Mouse (Mus musculus) Patski (cell line): Measurements from ENCODE around the gene Fth1. TPM values are rescaled to one million over a fixed set of nuclear protein-coding genes. Genes with fewer than 3 reads are reported as not detected.

ENCODE experiments used
- ATAC-seq: fragments of 100-300 bp; one replicate; pipeline ENCODE4 v1.8.0; 2021
- CTCF ChIA-PET: fragments of 350-600 bp; sonication (Branson Sonifier 250); formaldehyde crosslinking; loops from one replicate; lab custom pipeline; 2022; ENCODE audit warnings: inconsistent platforms; lab: Charles Lee
- POLR2A ChIA-PET: fragments of 350-600 bp; sonication (Branson Sonifier 250); formaldehyde crosslinking; loops from one replicate; lab custom pipeline; 2022; ENCODE audit warnings: antibody characterized with exemption, inconsistent platforms; lab: Charles Lee
- DNase-seq: peaks from one replicate; pipeline ENCODE4 v3.0.0-alpha.2; 2011; ENCODE audit warnings: low read depth, low spot score
- H3K27me3 ChIP-seq: fragments of 371-371 bp; one replicate; pipeline ENCODE4 v1.5.1; 2021
- CTCF ChIP-seq: fragments of 100-300 bp; IDR thresholded peaks from one replicate; pipeline ENCODE4 v1.5.1; 2021
- in situ Hi-C: fragments of 300-500 bp; cut with MboI; formaldehyde crosslinking; loops from 3 replicates; pipeline ENCODE4 v1.11.1; 2018; ENCODE audit warnings: low pct_unique_long_range_greater_than_20kb, mixed read lengths
- polyA plus RNA-seq: library from polyadenylated mRNA; unstranded; gene quantifications from one replicate; pipeline ENCODE4 v1.2.3, GENCODE M21; 2021

The Fth1 gene
- polyA plus RNA-seq, 1 experiment from 2014 or later: 2,141 TPM

GRCm38 (mm10) chr19:9942539-9943533 lies 37.6 kb upstream of the Fth1 start:
- TF ChIP-seq CTCF: no peak
- DNase-seq: no peak
- no peaks in the 10 kb centered on the region for H3K27me3 ChIP-seq
- CTCF ChIA-PET: interaction anchor here (1.5 to 3.7 kb wide), 6 partner anchors 9 to 48 kb away, joined by 3 to 17 read pairs (median 8); no protein-coding TSS in a partner anchor
- ATAC-seq: no peak
- POLR2A ChIA-PET: interaction anchor here (0.6 kb wide), 1 partner anchor 28 kb away, joined by 5 read pairs; no protein-coding TSS in a partner anchor
- in situ Hi-C loops: no loop called here

DNA sequence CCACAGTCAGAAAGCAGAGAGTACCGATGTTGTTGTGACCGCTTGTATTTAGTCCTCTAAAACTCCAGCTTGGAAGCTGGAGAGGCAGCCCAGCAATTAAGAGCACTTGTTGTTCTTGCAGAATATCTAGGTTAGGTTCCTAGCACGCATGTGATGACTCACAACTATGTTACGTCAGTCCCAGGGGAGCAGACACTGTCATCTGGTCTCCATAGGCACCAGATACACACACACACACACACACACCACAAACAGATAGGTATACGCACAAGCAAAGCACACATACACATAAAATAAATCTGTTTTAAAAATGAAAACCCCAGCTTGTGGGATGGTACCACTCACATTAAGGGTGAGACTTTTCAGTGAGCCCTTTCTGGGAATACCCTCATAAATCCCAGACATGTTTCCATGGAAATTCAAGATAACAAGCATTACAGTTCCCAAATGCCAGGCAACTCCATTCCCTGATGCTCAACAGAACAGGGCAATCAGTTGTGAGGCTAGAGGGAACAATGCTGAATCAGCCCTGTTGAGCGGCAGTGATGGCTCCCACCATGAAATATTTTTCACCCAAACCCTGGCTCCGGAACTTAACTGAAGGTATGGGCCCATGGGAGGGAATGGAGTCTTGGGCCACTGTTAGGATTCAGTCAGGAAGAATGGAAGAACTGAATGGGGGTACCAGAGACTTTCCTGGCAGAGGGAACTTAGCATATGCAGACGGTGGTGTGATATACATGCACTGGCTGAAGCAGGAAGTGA lies 34.4 kb upstream of the Fth1 start:
- no peak for TF ChIP-seq CTCF
- CTCF ChIA-PET: interaction anchor here (1.4 to 3.7 kb wide), 3 partner anchors 7 to 43 kb away, joined by 3 to 17 read pairs (median 9); no protein-coding TSS in a partner anchor
- POLR2A ChIA-PET: interaction anchor here (1.5 kb wide), 1 partner anchor 38 kb away, joined by 4 read pairs; no protein-coding TSS in a partner anchor
- in situ Hi-C loops: no loop called here
- ATAC-seq: no peak
- no peaks in the 10 kb centered on the region for H3K27me3 ChIP-seq
- DNase-seq: no peak

DNA sequence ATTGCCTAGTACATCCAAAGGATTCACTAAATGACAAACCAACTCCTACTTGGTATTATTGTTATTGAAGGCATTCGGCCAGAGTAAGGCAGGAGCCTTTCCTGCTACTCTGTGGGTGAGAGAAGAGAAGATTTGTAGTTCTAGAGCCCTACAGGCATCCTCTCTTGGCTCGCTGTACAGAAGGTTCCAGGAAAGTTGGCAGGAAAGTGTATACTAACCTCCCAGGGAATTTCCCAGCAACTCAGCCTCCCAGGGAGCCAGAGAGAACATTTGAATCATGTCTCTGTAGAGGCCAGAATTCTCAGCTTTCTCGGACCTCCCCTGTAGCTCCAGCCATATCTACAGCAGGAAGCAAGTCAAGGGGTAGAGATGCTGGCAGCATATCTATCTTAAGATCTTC lies 33.4 kb upstream of the Fth1 start:
- H3K27me3 ChIP-seq: no peaks in the 10 kb centered on the region
- ChIA-PET POLR2A (no interaction called here), CTCF (interaction anchor here (0.6 to 3.7 kb wide), 7 partner anchors 13 to 53 kb away, joined by 3 to 17 read pairs (median 4); no protein-coding TSS in a partner anchor)
- ATAC-seq: peak; percentile 86
- no peak for TF ChIP-seq CTCF
- in situ Hi-C loops: no loop called here
- DNase-seq: peak; percentile 94

DNA sequence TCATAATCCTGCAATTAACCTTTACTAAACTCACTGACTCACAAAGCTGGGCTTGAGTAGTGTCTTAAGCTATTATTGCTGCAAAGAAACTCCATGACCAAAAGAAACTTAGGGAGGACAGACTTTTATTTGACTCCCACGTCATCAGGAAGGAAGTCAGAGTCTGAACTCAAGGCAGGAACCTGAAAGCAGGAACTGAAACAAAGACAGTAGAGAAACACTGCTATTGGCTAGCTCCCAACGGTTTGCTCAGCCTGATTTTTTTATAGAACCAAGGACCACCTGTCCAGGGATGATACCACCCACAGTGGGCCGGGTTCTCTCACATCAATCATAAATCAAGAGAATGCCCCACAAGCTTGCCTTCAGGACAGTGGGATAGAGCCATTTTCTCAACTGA lies 28.0 kb upstream of the Fth1 start:
- CTCF ChIA-PET: interaction anchor here (0.8 to 3.0 kb wide), 6 partner anchors 8 to 40 kb away, joined by 3 to 9 read pairs (median 4); no protein-coding TSS in a partner anchor
- DNase-seq (no peak), ATAC-seq (no peak)
- H3K27me3 ChIP-seq: no peaks in the 10 kb centered on the region
- POLR2A ChIA-PET: no interaction called here
- TF ChIP-seq CTCF: no peak
- in situ Hi-C loops: no loop called here

DNA sequence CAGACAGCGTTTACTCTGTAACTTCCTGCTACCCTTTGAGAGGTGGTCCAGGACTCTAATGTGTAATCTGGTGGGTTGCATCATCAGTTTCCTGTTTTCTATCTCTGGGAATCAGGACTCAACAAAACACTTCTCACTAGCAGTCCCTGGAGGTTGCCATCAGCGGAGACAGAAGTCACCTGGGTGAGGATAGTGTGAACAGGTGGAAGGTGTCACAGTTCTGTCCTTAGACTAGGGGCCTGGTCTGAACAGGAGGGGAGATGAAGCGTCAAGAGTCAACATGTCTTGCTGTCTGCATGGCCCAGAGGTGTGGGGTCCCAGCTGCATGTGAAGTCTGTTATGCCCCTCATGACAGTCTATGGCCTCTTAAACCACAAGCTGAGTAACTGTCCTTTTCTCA lies 27.5 kb upstream of the Fth1 start:
- no peak for DNase-seq
- in situ Hi-C loops: no loop called here
- no peak for ATAC-seq
- ChIA-PET POLR2A (no interaction called here), CTCF (interaction anchor here (0.8 to 3.0 kb wide), 6 partner anchors 8 to 41 kb away, joined by 3 to 9 read pairs (median 4); no protein-coding TSS in a partner anchor)
- no peaks in the 10 kb centered on the region for H3K27me3 ChIP-seq
- TF ChIP-seq CTCF: no peak

DNA sequence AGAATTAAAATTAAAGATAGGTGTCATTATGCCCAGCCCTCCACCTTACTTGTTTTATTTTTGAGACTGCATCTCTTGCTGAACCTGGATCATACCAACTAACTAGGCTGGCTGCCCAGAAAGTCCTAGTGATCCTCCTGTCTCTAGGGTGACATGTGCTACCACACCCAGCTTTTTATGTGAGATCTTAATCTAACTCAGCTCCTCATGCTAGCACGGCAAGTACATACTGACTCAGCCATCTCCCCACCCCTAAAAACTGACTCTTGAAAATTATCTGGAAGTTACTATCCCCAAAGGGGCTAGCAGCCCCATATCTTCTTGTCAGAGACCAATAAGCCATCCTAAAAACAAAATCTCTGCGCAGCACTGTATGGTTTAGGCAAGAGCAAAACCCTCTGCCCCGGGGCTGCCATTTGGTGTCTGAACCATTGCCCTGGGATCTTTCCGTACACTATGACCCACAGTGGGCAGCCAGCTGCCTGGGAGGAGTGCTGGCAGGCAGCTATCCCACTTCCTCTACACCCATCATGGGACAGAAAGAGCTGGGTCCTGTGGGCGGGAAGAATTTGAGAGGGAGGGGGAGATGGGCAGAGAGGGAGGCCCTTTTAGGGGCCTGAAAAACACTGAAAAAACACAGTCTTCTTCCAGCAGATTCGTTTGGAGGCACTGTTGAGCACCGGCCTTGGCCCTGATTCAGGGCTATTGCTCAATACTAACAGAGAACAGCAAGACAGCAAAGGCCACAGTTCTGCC lies 26.2 kb upstream of the Fth1 start:
- ChIA-PET CTCF (interaction anchor here (0.7 to 3.0 kb wide), 5 partner anchors 10 to 36 kb away, joined by 3 to 9 read pairs (median 4); no protein-coding TSS in a partner anchor), POLR2A (interaction anchor here (1.4 kb wide), 1 partner anchor 30 kb away, joined by 4 read pairs; no protein-coding TSS in a partner anchor)
- in situ Hi-C loops: no loop called here
- TF ChIP-seq CTCF: no peak
- H3K27me3 ChIP-seq: no peaks in the 10 kb centered on the region
- peak; percentile 68 for ATAC-seq
- no peak for DNase-seq

DNA sequence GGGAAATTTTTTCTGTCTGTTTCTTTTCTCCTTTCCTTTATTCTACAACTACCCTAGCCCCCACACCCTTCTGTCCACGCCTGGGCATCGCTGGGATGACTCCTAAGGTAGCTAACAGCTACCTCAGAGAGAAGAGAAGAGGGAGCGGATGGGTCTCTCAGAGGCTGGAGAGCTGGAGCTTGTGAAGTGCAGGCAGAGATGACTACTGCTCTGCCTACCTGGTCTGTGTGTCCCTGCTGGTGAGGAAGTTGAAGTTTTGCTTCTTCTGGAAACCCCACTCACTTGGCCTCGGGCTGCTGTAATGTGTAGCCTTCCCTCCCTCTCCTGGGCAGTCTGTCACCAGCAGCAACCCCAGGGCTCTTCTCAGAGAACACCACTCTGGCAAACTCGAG lies 25.6 kb upstream of the Fth1 start:
- in situ Hi-C loops: no loop called here
- no peak for TF ChIP-seq CTCF
- ATAC-seq: peak; percentile 50
- DNase-seq: no peak
- no peaks in the 10 kb centered on the region for H3K27me3 ChIP-seq
- ChIA-PET CTCF (interaction anchor here (0.7 to 3.0 kb wide), 7 partner anchors 10 to 36 kb away, joined by 3 to 9 read pairs (median 4); no protein-coding TSS in a partner anchor), POLR2A (interaction anchor here (1.4 kb wide), 1 partner anchor 29 kb away, joined by 4 read pairs; no protein-coding TSS in a partner anchor)

- no peak for TF ChIP-seq CTCF
- ATAC-seq: no peak
- in situ Hi-C loops: no loop called here
Measured at GRCm38 (mm10) chr19:9955438-9955837, 25.0 kb upstream of the Fth1 start.

More at GRCm38 (mm10) chr19:9955438-9955837, 25.0 kb upstream of the Fth1 start:
- H3K27me3 ChIP-seq: no peaks in the 10 kb centered on the region
- no peak for DNase-seq
- POLR2A ChIA-PET: no interaction called here
- CTCF ChIA-PET: interaction anchor here (1.2 to 1.5 kb wide), 4 partner anchors 16 to 35 kb away, joined by 3 to 5 read pairs (median 4); no protein-coding TSS in a partner anchor
